Mouse (Mus musculus): ENCODE measurements around the gene Foxn4. TPM values are rescaled to one million over a fixed set of nuclear protein-coding genes. Genes with fewer than 3 reads are reported as not detected.

Foxn4 gene
- total and polyA plus RNA-seq, 3 experiments: 0.23 TPM; not detected in 2

DNA sequence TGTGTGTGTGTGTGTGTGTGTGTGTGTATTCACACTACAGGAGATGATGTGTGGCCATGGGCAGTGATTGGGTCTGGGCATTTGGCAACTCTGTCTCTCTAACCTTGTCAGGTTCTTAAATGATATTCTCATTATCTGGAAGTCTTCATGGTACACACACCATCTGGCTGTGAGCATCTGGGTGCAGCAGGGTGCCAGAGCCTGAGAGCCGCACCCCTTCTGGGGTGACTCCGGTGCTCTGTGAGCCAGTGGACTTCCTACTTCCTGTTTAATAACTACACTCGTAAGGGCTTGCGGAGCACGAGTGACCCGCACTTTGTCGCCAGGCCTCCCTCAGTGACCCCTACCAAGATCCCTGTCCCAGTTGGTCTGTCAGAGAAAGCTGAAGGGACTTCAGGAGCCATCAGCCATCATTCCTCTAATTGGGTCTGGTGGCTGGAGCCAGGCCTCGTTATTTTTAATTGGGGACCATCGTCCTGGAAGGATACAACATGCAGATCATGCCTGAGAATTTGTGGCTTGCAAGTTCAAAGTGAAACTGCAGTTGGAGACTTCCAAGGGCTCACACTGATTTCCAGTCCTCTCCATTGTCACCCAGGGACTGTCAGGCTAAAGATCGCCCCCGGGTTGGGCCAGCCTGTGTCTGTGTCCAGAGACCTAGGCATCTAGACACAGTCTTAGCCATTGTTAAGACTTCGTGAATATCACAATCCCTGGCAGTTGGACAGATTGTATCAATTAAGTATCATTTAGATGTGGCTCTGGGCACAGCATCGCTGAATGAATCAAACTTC lies 11.2 kb upstream of the Foxn4 start:
- DNase-seq (ENCODE audit: extremely low read depth): no peak
- dilution Hi-C loops (cut with MboI; ENCODE audit: extremely low pct_ligation_motif_present, extremely low pct_unique_long_range_greater_than_20kb, low sequenced_read_pairs): no loop called here
- TF ChIP-seq MYC (IDR thresholded peaks at IDR 0.05; ENCODE audit: low read depth, low read length) (no peak), RAD21 (IDR thresholded peaks at IDR 0.05; ENCODE audit: low read depth, low read length) (no peak), MAZ (IDR thresholded peaks at IDR 0.05; ENCODE audit: low read depth, low read length) (no peak), E2F4 (IDR thresholded peaks at IDR 0.05; ENCODE audit: insufficient replicate concordance, low read depth, low read length) (no peak), NELFE (IDR thresholded peaks at IDR 0.05; ENCODE audit: low read depth, low read length) (no peak), BHLHE40 (IDR thresholded peaks at IDR 0.05; ENCODE audit: low read depth, low read length) (no peak), KAT2A (IDR thresholded peaks at IDR 0.05; ENCODE audit: insufficient replicate concordance, low read length) (no peak), MEF2A (IDR thresholded peaks at IDR 0.05; ENCODE audit: borderline replicate concordance, low read depth, low read length) (no peak), HCFC1 (IDR thresholded peaks at IDR 0.05; ENCODE audit: low read depth, low read length) (no peak), USF2 (conservative IDR thresholded peaks at IDR 0.05; ENCODE audit: low read depth, low read length) (no peak), MAFK (IDR thresholded peaks at IDR 0.05; ENCODE audit: insufficient replicate concordance, low read length) (no peak), JUN (IDR thresholded peaks at IDR 0.05; ENCODE audit: insufficient read depth, low read depth, low read length) (no peak), TBP (conservative IDR thresholded peaks at IDR 0.05; ENCODE audit: low read depth, low read length) (no peak), RCOR1 (conservative IDR thresholded peaks at IDR 0.05; ENCODE audit: low read depth, low read length) (no peak), SIN3A (IDR thresholded peaks at IDR 0.05; ENCODE audit: low read length) (no peak), EP300 (IDR thresholded peaks at IDR 0.05; ENCODE audit: low read length) (no peak), ELF1 (IDR thresholded peaks at IDR 0.05; ENCODE audit: low read depth, low read length) (no peak), ZMIZ1 (IDR thresholded peaks at IDR 0.05; ENCODE audit: low read depth, low read length) (no peak), CTCF (conservative IDR thresholded peaks at IDR 0.05 in 1 of 2, IDR thresholded peaks at IDR 0.05 in 1 of 2; ENCODE audit: low read depth in 2 of 2, low read length in 2 of 2) (no peak)

DNA sequence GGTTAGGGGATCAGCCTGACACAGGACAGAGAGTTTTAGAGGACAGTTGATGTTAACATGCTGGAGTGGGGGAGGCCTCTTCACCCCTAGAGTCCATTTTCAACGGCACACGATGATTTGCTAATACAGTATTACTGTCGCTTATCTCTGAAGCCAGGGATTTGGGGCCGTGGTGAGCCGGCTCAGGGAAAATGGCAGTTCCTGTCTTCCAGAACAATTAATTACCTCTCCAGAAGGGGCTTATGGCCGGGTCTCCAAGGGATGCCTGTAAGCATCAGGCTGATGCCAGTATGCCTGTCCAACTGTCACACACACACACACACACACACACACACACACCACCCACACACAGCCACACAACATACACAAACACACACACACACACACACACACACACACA lies 8.7 kb upstream of the Foxn4 start:
- TF ChIP-seq KAT2A (IDR thresholded peaks at IDR 0.05; ENCODE audit: insufficient replicate concordance, low read length) (no peak), NELFE (IDR thresholded peaks at IDR 0.05; ENCODE audit: low read depth, low read length) (no peak), CHD1 (IDR thresholded peaks at IDR 0.05; ENCODE audit: low read depth, low read length) (no peak), RCOR1 (conservative IDR thresholded peaks at IDR 0.05; ENCODE audit: low read depth, low read length) (no peak)
- no peaks in the 10 kb centered on the region for H3K9me3 ChIP-seq (replicated peaks; ENCODE audit: low read length)
- dilution Hi-C loops (cut with MboI; ENCODE audit: extremely low pct_ligation_motif_present, extremely low pct_unique_long_range_greater_than_20kb, low sequenced_read_pairs): no loop called here
- H3K27me3 ChIP-seq (replicated peaks): peaks cover 5% of the 10 kb centered on the region
- H3K27ac ChIP-seq (ENCODE audit: insufficient read depth, low read depth): no peak overlapping the region
- no peak overlapping the region for H3K4me2 ChIP-seq (ENCODE audit: insufficient read depth, low read depth, poor library complexity, severe bottlenecking)
- no peaks in the 10 kb centered on the region for H3K79me2 ChIP-seq (replicated peaks; ENCODE audit: control insufficient read depth, extremely low read depth, insufficient read depth, poor library complexity, severe bottlenecking)
- no peak overlapping the region for H3K9ac ChIP-seq (ENCODE audit: insufficient read depth, low read depth)
- in situ Hi-C loops (cut with MboI; ENCODE audit: low pct_ligation_motif_present, low pct_unique_long_range_greater_than_20kb, low sequenced_read_pairs): no loop called here
- no peak overlapping the region for H3K4me3 ChIP-seq (replicated peaks in 1 of 3; ENCODE audit: low read depth in 2 of 3, low read length in 2 of 3, poor library complexity in 1 of 3)
- H3K36me3 ChIP-seq (replicated peaks in 1 of 2; ENCODE audit: control insufficient read depth in 1 of 2, insufficient read depth in 1 of 2, low read length in 1 of 2): no peaks in the 10 kb centered on the region
- no peak for DNase-seq (ENCODE audit: extremely low read depth)
- H3K4me1 ChIP-seq (ENCODE audit: control insufficient read depth in 1 of 2, insufficient read depth in 2 of 2): peaks cover 0 to 17% of the 10 kb centered on the region in 2 experiments; a peak in 2 of 4 replicates

More for the DNA sequence above, 11.2 kb upstream of the Foxn4 start:
- no peaks in the 10 kb centered on the region for H3K79me2 ChIP-seq (replicated peaks; ENCODE audit: control insufficient read depth, extremely low read depth, insufficient read depth, poor library complexity, severe bottlenecking)
- no peak overlapping the region for H3K4me3 ChIP-seq (replicated peaks in 1 of 3; ENCODE audit: low read depth in 2 of 3, low read length in 2 of 3, poor library complexity in 1 of 3)
- H3K36me3 ChIP-seq (replicated peaks in 1 of 2; ENCODE audit: control insufficient read depth in 1 of 2, insufficient read depth in 1 of 2, low read length in 1 of 2): no peaks in the 10 kb centered on the region
- H3K4me2 ChIP-seq (ENCODE audit: insufficient read depth, low read depth, poor library complexity, severe bottlenecking): peak overlapping the region; percentile 40; the same call in 1 of the 2 replicates
- in situ Hi-C loops (cut with MboI; ENCODE audit: low pct_ligation_motif_present, low pct_unique_long_range_greater_than_20kb, low sequenced_read_pairs): no loop called here
- no peaks in the 10 kb centered on the region for H3K27me3 ChIP-seq (replicated peaks)
- H3K27ac ChIP-seq (ENCODE audit: insufficient read depth, low read depth): no peak overlapping the region
- H3K9me3 ChIP-seq (replicated peaks; ENCODE audit: low read length): no peaks in the 10 kb centered on the region
- peaks cover 0 to 17% of the 10 kb centered on the region in 2 experiments; a peak in 2 of 4 replicates for H3K4me1 ChIP-seq (ENCODE audit: control insufficient read depth in 1 of 2, insufficient read depth in 2 of 2)
- H3K9ac ChIP-seq (ENCODE audit: insufficient read depth, low read depth): no peak overlapping the region

All from CH12.LX (cell line).